Mouse (Mus musculus) brain, embryonic 14.5 days (tissue): Measurements from ENCODE around the gene Slc6a19. TPM values are rescaled to one million over a fixed set of nuclear protein-coding genes. Genes with fewer than 3 reads are reported as not detected.

ENCODE experiments used
- DNase-seq: peaks from one replicate; pipeline ENCODE4 v3.0.0-alpha.2; 2011; ENCODE audit warnings: low read depth
- CTCF ChIP-seq: fragments of 200-500 bp; IDR thresholded peaks from 2 replicates; pipeline ENCODE4 v1.5.1; 2012; ENCODE audit warnings: inconsistent platforms, mild to moderate bottlenecking, moderate library complexity, borderline replicate concordance; ENCODE audit not compliant: insufficient read depth, insufficient read length; ENCODE audit errors: extremely low read depth
- POLR2A ChIP-seq: fragments of 200-500 bp; IDR thresholded peaks from 2 replicates; pipeline ENCODE4 v1.6.1; 2012; ENCODE audit warnings: mild to moderate bottlenecking, inconsistent platforms, borderline replicate concordance; ENCODE audit not compliant: poor library complexity, insufficient read depth, insufficient read length, severe bottlenecking; ENCODE audit errors: extremely low read depth
- polyA plus RNA-seq: library from polyadenylated mRNA; depleted of rRNA; stranded (reverse); fragments of >200 nt; gene quantifications from 2 replicates; pipeline ENCODE4 v1.2.3, GENCODE M21; 2012

Slc6a19 gene
- polyA plus RNA-seq, 1 experiment, result 0.45 TPM

- DNase-seq, result no peak
- TF ChIP-seq POLR2A (no peak), CTCF (no peak)
Measured at GRCm38 (mm10) chr13:73687601-73688000, 17.1 kb downstream of the Slc6a19 start.

DNA sequence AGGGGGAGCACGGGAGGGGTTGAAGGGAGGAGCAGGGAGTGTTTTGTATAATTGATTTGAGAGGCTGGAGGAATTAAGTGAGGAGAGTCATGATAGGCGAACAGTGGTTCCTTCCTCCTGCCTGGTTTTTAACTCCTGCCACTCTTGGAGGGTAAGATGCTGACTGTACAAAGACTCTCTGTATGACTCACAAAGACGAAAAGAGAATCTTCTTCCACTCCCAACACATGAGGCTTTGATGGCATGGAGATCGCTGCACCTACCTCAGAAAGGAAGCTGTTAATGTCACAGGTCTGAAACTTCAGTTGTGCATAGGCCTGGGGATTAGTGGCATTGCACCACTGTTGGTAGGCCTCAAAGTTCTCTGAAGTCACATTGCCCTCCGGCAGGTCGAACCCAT is 19.2 kb downstream of the Slc6a19 start:
- no peak for DNase-seq
- TF ChIP-seq POLR2A, result no peak
- no peak for TF ChIP-seq CTCF

DNA sequence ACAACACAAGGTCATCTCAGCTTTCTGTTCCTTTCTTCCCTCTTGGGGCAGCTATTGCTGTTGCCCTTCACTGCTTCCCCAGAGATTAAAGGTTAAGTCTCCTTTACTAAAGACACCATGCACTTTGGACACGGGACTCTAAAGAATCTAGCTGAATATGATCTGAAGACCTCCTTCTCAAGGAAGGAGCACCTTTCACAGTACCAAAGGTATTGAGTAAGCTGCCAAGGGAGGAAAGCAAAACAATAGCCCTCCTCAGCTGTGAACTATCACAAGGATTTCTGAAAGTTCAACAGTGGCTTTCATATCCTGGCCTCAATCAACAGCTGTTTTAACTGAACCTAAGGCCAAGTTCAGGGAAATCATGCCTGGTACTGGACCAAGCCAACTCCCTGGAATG is 20.3 kb downstream of the Slc6a19 start:
- DNase-seq, result no peak
- TF ChIP-seq CTCF (no peak), POLR2A (no peak)

DNA sequence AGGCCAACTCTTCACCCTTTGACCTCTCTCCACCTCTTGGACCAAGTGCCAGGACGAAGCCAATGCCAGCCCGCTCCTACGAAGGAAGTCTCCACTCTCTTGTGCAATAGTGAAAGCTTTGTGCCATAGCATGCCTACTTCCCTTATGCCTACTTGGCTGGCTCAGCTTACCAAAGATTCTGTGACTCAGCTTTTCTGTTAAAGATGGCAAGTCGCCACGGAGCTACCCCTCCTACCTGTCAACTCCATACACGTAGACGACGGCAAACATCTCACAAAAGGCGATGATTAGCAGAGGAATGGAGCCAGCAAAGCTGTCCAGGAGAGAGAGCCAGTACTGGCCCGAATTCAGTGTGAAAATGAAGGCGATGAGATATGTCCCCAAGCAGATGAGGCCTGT is 21.0 kb downstream of the Slc6a19 start:
- TF ChIP-seq CTCF, result no peak
- TF ChIP-seq POLR2A, result no peak
- DNase-seq, result peak; percentile 23

- TF ChIP-seq POLR2A (no peak), CTCF (no peak)
- no peak for DNase-seq
Measured at GRCm38 (mm10) chr13:73682226-73682625, 22.4 kb downstream of the Slc6a19 start.

DNA sequence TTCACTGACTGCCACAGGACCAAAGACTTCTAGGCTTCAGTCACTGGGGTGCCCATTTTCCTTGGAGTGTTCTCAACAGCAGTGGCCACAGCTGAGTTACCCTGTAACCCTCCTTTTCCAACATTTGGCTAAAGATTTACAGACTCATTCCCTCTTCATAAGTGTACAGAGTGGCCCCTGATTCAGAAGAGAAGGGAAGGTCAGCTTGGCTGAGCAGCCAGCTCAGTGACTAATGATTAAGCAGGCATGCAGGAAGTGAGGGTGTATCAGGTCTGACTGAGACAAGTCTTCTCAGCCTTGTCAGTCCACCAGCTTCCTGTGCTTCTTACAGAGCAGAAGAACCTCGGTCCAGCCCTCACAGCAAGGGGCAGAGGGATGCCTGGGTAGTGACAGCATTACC is 24.3 kb downstream of the Slc6a19 start:
- no peak for TF ChIP-seq POLR2A
- DNase-seq, result no peak

DNA sequence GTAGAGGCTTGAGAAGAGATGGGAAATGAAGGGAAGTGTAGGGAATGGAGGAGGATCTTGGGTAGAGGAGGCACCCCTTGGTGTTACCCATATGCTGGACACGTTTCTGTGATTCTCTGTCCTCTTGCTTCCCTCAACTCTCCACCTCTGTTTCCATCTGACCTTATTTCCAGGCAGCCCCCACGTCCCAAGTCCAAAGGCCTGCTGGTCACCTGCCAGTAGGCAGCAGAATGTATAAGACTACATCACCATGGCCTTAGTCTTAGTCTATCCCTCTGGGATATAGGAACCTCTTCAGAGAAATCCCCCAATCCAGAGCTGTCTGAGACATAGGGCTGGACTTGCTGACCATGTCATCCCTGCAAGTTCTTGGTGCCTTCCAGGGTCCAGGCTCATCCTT is 25.4 kb downstream of the Slc6a19 start:
- no peak for DNase-seq
- TF ChIP-seq CTCF (no peak), POLR2A (no peak)

DNA sequence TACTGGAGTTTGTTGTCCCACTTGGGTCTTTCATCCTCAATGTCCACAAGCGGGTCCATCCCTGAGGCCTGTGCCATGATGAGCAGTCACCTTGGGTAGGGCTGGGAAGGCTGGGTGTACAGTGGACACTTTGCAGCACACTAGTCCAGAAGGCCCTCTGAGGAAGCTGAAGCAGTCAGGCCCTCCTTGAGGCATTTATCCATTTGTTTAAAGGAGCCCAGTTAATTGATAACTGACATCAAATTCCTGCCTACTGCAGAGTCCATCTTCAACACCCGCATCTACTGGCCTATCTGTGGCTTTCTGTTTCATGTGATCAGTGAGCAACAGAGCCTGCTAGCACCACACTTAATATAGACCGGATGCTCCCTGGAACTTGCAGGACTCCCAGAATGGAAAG is 26.8 kb downstream of the Slc6a19 start, which contains the start of gene Slc6a18:
TSS of gene Slc6a18 (minus strand) at position 171 of the 400 bp plus-strand sequence.
- no peak for TF ChIP-seq CTCF
- TF ChIP-seq POLR2A, result no peak
- DNase-seq, result no peak

DNA sequence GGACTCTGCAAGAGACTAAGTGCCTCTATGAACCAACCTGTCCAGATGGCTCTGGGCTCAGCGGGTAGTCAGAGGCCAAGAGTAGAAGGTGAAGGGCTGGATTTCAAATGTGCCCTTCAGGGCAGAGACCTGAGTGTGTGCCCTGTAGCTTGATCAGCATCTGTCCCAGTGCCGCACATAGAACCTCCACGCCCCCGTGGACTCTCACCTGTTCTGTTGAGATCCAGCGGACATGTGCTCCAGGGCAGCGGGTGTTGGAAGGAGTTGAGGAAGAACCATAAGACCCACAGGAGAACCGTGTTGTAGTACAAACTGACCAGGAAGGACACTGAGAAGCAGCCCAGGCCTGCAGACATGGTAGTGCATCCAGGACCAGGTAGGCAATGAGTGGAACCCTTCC is 29.5 kb downstream of the Slc6a19 start:
- no peak for DNase-seq

GRCm38 (mm10) chr13:73660163-73660695 is 44.4 kb downstream of the Slc6a19 start:
- DNase-seq, result no peak
- TF ChIP-seq POLR2A (no peak), CTCF (no peak)

More for the DNA sequence above, 29.5 kb downstream of the Slc6a19 start:
- TF ChIP-seq CTCF (no peak), POLR2A (no peak)

DNA sequence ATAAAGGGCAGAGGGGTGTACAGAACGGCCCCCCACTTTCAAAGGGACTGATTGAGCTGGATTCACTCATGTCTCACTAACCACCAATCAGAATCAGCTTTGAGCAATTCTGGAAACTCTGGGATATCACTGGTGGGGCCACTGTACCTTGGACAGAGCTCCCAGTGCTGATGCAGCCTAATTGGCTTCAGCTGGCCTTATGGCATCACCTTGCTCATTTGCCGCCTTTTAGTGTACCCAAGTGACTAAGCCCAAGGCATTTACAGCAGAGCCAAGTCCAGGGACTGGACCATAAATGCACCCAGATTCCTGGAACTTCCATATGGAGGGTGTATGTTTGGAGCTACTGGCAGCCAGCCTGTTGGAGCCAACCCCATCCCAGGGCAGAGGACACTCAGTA is 45.7 kb downstream of the Slc6a19 start:
- DNase-seq, result no peak
- no peak for TF ChIP-seq CTCF
- no peak for TF ChIP-seq POLR2A

DNA sequence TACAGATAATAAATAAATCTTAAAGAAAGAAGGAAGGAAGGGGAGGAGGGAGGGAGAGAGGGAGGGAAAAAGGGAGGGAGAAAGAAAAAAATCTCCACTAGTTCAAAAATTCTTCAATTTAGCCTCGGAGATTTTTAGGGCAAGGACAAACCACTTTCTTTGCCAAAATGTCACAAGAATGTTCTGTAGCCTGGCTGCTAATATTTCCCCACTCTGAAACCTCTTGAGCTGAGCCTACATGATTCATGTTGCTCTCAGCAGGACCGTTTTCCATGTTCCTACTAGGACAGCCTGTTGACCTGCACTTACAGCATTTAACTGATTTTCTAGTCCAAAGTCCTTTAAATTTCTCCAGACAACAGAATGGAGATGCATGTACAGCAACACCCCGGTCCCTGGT is 49.7 kb downstream of the Slc6a19 start:
- no peak for DNase-seq
- no peak for TF ChIP-seq CTCF
- no peak for TF ChIP-seq POLR2A
